Mouse (Mus musculus) kidney, embryonic 16.5 days (tissue): ENCODE measurements around the gene Wnt4. TPM values are rescaled to one million over a fixed set of nuclear protein-coding genes. Genes with fewer than 3 reads are reported as not detected.

Experiments
- ATAC-seq: fragments of 200-750 bp; cut with Nextera tagmentation; 2 replicates; pipeline ENCODE4 v1.8.0; 2017; ENCODE audit warnings: moderate TSS enrichment; ENCODE audit not compliant: low FRiP score, low TSS enrichment
- H3K27ac ChIP-seq: fragments of 300-500 bp; sonication (generic); 2 replicates; pipeline ENCODE4 v1.5.1; 2014; ENCODE audit warnings: low read length
- H3K27me3 ChIP-seq: fragments of 300-500 bp; sonication (generic); 2 replicates; pipeline ENCODE4 v1.6.1; 2014; ENCODE audit warnings: low read length, control low read depth, mixed read lengths; ENCODE audit not compliant: insufficient read depth
- H3K36me3 ChIP-seq: fragments of 300-500 bp; sonication (generic); 2 replicates; pipeline ENCODE4 v1.6.1; 2014; ENCODE audit warnings: low read length, control low read depth, mixed read lengths; ENCODE audit not compliant: insufficient read depth
- H3K4me1 ChIP-seq: fragments of 300-500 bp; sonication (generic); 2 replicates; pipeline ENCODE4 v1.6.1; 2014; ENCODE audit warnings: low read length, control low read depth, mixed read lengths; ENCODE audit not compliant: insufficient read depth
- H3K4me2 ChIP-seq: fragments of 300-500 bp; sonication (generic); replicated peaks from 2 replicates; pipeline ENCODE4 v1.6.1; 2014; ENCODE audit warnings: low read depth, low read length
- H3K4me3 ChIP-seq: fragments of 300-500 bp; sonication (generic); 2 replicates; pipeline ENCODE4 v1.5.1; 2014; ENCODE audit warnings: mild to moderate bottlenecking, low read length
- H3K9ac ChIP-seq: fragments of 300-500 bp; sonication (generic); replicated peaks from 2 replicates; pipeline ENCODE4 v1.6.1; 2014; ENCODE audit warnings: low read length
- H3K9me3 ChIP-seq: fragments of 300-500 bp; sonication (generic); 2 replicates; pipeline ENCODE4 v1.6.1; 2016; ENCODE audit warnings: low read length, control low read depth
- WGBS: fragments of 180-500 bp; shearing (Covaris S2); extraction: QIAGEN DNeasy Blood & Tissue Kit; methylation state at CpG from one replicate; pipeline ENCODE4 v1.1.7; 2014; 5-methylcytosine and 5-hydroxymethylcytosine counted together
- polyA plus RNA-seq: library from polyadenylated mRNA; unstranded; fragments of >200 nt; fragmentation: Nextera tagmentation; extraction: Ambion mirVana; gene quantifications from 2 replicates; pipeline ENCODE4 v1.2.1, GENCODE M21; 2015

Gene Wnt4
- polyA plus RNA-seq, 1 experiment from 2014 or later: 7.9 TPM

DNA sequence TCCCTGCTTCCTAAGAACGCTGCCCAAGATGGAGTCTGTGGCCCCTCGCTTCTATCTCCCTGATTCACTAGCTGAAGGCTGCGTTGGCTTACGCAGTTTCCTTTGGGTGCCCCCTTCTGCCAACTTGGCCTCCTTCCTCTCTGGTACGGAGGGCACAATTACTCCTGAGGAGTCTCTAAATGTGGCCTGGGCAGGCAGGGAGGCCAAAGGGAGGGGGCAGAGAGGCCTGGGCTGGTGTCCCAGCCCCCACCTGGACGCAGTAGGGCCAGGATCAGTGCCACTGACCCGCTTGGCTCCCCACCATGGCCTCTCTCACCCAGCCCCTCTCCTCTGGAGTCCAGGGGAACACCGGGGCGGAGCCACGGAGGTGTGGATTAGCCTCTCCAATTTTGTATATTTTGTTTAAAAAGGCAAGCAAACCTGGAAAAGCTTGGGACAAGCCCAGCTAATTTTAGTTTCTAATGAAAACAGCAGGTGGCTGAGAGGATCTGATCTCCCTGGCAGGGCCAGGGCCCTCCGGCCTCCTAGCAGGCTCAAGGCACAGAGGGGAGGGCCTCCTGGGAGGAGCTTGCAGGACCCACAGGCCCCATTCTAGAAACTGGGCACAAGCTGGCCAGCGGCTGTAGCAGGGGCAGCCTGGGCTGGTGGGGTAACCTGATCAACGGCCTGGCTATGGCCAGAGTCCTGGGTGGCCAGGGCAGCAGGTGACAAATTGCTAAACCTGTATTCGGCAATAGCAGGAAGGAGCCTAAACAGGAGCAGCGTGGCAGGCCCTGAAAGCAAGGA, 8.8 kb downstream of the Wnt4 start:
- Histone ChIP-seq H3K9me3 (no peaks in the 10 kb centered on the region), H3K4me1 (peaks cover 40% of the 10 kb centered on the region), H3K36me3 (no peaks in the 10 kb centered on the region), H3K27me3 (peaks cover 9% of the 10 kb centered on the region), H3K9ac (no peak overlapping the region), H3K4me2 (no peak overlapping the region), H3K27ac (0 out of 2 replicates have a peak overlapping the region, but pooled peaks have one; percentile 16), H3K4me3 (no peak overlapping the region)
- ATAC-seq: no peak
- 62% methylated on average over 15 of the region's 15 CpGs for WGBS

DNA sequence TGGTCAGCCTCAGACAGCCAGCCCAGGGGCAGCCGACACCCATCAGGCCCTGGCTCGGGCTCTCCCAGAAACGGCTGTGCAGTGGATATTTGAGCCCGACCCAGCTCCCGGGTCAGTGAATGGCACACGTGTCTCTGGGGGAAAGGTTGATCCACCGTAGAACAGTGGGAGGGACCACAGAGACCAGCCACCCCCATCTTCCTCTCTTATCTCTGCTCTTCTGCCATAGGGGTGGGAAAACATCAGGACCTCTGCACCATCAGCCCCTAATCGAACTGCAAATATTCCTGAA, 9.3 kb downstream of the Wnt4 start:
- Histone ChIP-seq H3K27me3 (peaks cover 6% of the 10 kb centered on the region), H3K9ac (no peak overlapping the region), H3K4me2 (no peak overlapping the region), H3K36me3 (no peaks in the 10 kb centered on the region), H3K4me1 (peaks cover 39% of the 10 kb centered on the region), H3K27ac (no peak overlapping the region), H3K4me3 (no peak overlapping the region), H3K9me3 (no peaks in the 10 kb centered on the region)
- 37% methylated on average over 8 of the region's 8 CpGs for WGBS
- no peak for ATAC-seq

DNA sequence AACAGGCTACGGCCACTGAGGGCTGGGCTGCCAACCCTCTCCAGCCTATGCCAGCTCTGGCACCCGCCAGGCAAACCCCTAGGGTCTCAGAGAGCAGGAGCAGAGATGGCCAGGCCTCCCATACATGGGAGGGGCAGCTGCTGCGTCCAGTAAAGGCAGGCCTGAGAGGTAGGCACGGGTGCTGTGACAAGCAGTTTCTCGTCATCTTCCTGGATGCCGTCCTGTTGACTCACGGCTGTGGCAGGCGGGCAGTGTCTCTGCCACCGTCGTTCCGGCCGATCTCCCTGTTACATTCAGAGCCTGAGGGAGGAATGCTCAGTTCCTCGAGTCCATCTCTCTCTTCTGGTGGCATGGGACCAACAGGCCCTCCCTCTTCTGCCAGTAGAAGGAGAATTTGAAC, 9.9 kb downstream of the Wnt4 start:
- Histone ChIP-seq H3K36me3 (no peaks in the 10 kb centered on the region), H3K4me2 (no peak overlapping the region), H3K9ac (no peak overlapping the region), H3K27ac (no peak overlapping the region), H3K9me3 (no peaks in the 10 kb centered on the region), H3K4me1 (peaks cover 33% of the 10 kb centered on the region), H3K4me3 (no peak overlapping the region), H3K27me3 (peaks cover 4% of the 10 kb centered on the region)
- 50% methylated on average over 13 of the region's 13 CpGs for WGBS
- no peak for ATAC-seq

DNA sequence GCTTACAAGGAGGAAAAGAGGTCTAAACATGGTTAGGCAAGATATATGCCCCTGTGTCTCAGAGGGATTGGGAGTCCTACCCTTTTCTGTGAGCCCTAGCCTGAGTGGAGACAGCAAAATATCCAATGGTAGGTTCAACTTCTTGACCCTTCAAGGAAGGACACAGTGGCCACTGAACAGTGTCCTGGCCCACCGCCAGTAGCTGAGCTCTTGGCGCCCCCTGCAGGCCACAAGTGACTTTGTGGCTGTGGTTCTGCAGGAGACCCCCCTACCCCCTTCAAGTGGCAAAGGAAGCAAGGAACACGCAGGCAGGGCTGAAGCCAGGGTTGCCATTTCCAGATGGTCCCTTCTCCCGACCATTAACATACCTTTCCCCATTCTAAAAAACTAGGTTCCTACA, 10.5 kb downstream of the Wnt4 start:
- H3K9ac ChIP-seq: no peak overlapping the region

DNA sequence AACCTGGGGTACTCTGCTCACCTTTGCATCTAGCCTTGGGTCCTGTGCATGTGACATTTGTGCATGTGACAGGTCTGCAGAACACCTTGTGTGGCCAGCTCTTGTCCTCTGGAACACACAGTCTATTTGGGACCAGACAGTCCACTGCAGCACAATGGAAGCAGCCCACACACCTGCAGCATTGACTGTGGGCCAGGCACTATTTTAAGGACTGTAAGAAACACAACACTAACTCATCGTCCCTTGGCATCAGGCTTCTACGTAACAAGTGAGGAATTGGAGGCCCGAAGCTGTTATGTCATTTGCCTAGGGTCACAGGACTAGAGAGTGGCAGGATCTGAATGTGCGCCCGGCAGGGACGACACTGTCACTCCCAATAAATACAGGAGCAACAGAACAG, 12.4 kb downstream of the Wnt4 start:
- Histone ChIP-seq H3K27ac (no peak overlapping the region), H3K4me3 (no peak overlapping the region), H3K4me2 (no peak overlapping the region), H3K36me3 (no peaks in the 10 kb centered on the region), H3K9me3 (no peaks in the 10 kb centered on the region), H3K27me3 (no peaks in the 10 kb centered on the region), H3K9ac (no peak overlapping the region), H3K4me1 (peaks cover 17% of the 10 kb centered on the region; the same call in 1 of the 2 replicates)
- no peak for ATAC-seq
- WGBS: 86% methylated on average over 6 of the region's 6 CpGs

More for the DNA sequence above, 10.5 kb downstream of the Wnt4 start:
- Histone ChIP-seq H3K9me3 (no peaks in the 10 kb centered on the region), H3K4me1 (peaks cover 27% of the 10 kb centered on the region), H3K4me3 (no peak overlapping the region), H3K36me3 (no peaks in the 10 kb centered on the region), H3K27me3 (peaks cover 4% of the 10 kb centered on the region), H3K4me2 (no peak overlapping the region), H3K27ac (no peak overlapping the region)
- 8% methylated on average over 4 of the region's 4 CpGs for WGBS
- peak; percentile 16; the same call in 1 of the 2 replicates for ATAC-seq

DNA sequence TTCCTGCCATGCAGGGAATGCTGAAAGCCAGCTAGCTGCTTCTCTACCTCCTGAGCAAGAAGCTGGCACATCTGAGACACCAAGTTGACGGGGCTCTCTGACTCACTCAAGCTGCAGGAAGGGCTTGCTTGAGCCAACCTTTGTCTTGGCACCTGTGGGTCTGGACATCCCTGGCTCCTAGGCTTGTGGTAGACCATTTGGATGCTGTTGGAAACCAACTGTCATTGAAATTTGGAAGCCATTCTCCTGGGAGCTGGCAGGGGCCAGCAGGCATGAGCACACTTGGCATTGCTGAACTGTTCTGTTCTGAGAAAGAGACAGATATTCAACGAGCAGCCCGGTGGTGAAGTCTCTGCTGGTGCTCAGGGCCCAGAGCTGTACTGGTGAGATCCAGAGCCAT, 13.0 kb downstream of the Wnt4 start:
- no peak overlapping the region for H3K9ac ChIP-seq
- peaks cover 17% of the 10 kb centered on the region; the same call in 1 of the 2 replicates for H3K4me1 ChIP-seq
- no peak for ATAC-seq
- WGBS: 82% methylated on average over 3 of the region's 3 CpGs
- H3K27ac ChIP-seq: no peak overlapping the region
- no peaks in the 10 kb centered on the region for H3K27me3 ChIP-seq
- H3K36me3 ChIP-seq: no peaks in the 10 kb centered on the region
- no peak overlapping the region for H3K4me3 ChIP-seq
- H3K4me2 ChIP-seq: no peak overlapping the region
- no peaks in the 10 kb centered on the region for H3K9me3 ChIP-seq

DNA sequence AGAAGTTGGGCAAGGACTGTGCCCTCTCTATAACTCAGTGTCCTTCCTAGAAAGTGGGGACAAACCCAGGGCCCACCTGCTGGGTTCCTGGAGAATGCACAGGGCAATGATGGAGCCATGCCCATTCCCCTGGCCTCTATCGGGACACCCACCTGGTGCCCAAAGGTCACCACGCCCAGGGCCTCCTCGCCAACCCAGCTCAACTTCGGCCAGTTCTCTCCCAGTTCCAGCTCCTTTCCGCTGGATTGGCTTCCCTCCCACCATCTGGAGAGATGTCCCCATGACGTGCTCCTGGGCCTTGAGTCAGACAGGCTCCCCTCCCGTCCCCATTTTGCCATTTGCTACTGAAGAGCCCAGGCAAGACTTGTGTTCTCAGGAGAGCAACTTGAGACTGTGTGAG, 15.3 kb downstream of the Wnt4 start:
- Histone ChIP-seq H3K4me1 (no peaks in the 10 kb centered on the region), H3K9ac (no peak overlapping the region), H3K4me3 (no peak overlapping the region), H3K27ac (no peak overlapping the region), H3K36me3 (peaks cover 3% of the 10 kb centered on the region; the same call in 1 of the 2 replicates), H3K27me3 (no peaks in the 10 kb centered on the region), H3K9me3 (no peaks in the 10 kb centered on the region), H3K4me2 (no peak overlapping the region)
- no peak for ATAC-seq
- 75% methylated on average over 7 of the region's 7 CpGs for WGBS

DNA sequence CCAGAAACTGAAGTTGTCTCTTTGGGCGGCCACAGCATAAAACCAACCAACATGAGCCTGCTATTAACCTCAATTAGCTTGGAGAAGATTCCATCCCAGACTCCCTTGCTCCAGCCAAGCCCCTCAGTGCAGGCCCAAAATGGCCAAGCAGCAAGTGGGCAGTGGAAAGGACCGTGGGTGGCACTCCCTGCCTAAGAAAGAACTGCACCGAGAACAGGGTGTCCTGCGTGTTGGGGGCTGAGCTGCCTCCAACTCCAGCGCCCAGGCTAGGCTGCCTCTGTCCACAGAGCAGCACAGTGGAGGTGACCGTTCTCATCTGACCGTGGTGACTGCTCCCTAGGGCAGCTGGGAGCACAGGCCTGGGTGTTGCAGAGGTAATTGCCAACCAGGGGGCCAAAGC, 16.7 kb downstream of the Wnt4 start:
- no peaks in the 10 kb centered on the region for H3K4me1 ChIP-seq
- WGBS: 82% methylated on average over 7 of the region's 7 CpGs
- no peak for ATAC-seq
- peaks cover 3% of the 10 kb centered on the region; the same call in 1 of the 2 replicates for H3K36me3 ChIP-seq
- no peaks in the 10 kb centered on the region for H3K27me3 ChIP-seq
- no peak overlapping the region for H3K9ac ChIP-seq
- H3K4me3 ChIP-seq: no peak overlapping the region
- H3K9me3 ChIP-seq: no peaks in the 10 kb centered on the region
- H3K27ac ChIP-seq: no peak overlapping the region
- no peak overlapping the region for H3K4me2 ChIP-seq

DNA sequence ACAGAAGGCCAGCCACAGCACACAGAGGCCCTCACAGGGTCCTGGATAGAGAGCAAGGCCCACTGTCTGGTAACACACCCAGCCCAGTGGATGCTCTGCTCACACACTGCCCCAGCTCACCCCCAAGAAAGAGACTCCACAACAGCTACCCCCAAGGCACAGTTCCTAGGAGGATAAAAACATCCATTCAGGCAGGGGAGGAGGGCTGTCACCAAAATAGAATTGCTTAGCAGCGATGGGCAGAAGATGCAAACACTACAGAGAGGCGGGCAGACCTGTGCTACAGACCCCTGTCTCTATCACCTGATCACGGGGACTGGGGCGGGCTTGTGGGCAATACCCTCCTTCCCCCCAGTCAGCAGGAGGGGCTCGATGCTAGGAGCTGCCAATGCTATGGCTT, 17.2 kb downstream of the Wnt4 start:
- no peak overlapping the region for H3K27ac ChIP-seq
- H3K4me3 ChIP-seq: no peak overlapping the region
- no peak overlapping the region for H3K4me2 ChIP-seq
- H3K9ac ChIP-seq: no peak overlapping the region
- H3K36me3 ChIP-seq: peaks cover 3% of the 10 kb centered on the region; the same call in 1 of the 2 replicates
- no peaks in the 10 kb centered on the region for H3K9me3 ChIP-seq
- 74% methylated on average over 5 of the region's 5 CpGs for WGBS
- no peak for ATAC-seq
- H3K4me1 ChIP-seq: no peaks in the 10 kb centered on the region
- H3K27me3 ChIP-seq: no peaks in the 10 kb centered on the region

DNA sequence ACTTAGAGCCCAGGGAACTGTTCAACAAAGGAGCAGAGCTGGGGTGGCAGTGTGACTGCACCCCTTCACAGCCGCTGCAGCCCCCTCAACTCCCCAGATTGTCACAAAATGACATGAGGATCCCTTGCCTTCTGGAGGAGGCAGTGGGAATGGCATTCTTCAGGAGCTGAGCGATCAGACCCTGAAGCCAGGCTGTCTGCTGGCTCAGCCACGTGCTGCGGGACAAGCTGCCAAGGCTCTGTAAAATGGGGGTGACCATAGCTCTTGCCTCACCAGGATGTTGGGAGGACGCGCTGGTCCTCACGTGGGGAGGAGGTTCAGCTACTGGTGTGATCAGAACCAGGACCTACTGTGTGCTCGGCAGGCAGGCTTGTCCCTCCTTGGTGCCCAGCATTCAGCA, 17.7 kb downstream of the Wnt4 start:
- 85% methylated on average over 8 of the region's 8 CpGs for WGBS

More for the DNA sequence above, 17.7 kb downstream of the Wnt4 start:
- H3K4me1 ChIP-seq: no peaks in the 10 kb centered on the region
- no peaks in the 10 kb centered on the region for H3K27me3 ChIP-seq
- no peak for ATAC-seq
- H3K4me3 ChIP-seq: no peak overlapping the region
- H3K9me3 ChIP-seq: no peaks in the 10 kb centered on the region
- H3K4me2 ChIP-seq: no peak overlapping the region
- H3K36me3 ChIP-seq: peaks cover 3% of the 10 kb centered on the region; the same call in 1 of the 2 replicates
- no peak overlapping the region for H3K9ac ChIP-seq
- no peak overlapping the region for H3K27ac ChIP-seq
